Comparison of ENCODE assay signal across 26 mouse cellular contexts in the genomic region with DNA sequence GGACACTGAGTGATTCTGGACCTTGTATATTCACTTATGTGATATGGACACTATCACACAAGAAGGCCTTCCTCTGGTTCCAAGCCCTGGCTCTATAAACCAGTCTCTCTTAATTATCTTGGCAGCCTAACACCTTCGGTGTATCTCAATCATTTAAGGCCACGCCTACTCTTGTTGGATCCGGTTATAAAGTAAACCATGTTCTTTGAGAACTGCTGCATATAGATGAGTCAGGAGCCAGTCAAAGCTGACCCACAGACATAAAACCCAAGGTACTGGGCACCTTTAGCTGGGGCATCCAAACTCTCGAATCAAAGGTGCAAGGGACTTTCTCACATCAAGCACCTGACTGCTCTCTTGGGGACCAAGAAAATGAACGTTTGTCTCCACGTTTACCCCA. TPM values are rescaled to one million over a fixed set of nuclear protein-coding genes. Genes with fewer than 3 reads are reported as not detected.
"Had no signal": no experiment of that assay in that cellular context is flagged by ENCODE, and none has a peak within 500 bp of the region (broad histone marks: within the 10 kb centered on the region; RNA-seq: fewer than 3 reads in every experiment).

Gene Kcnj1, plus strand, starts transcription at position 292 of the 400 bp plus-strand sequence.

- H3K4me2 ChIP-seq: intestine, embryonic 15.5 days; limb, embryonic 13.5 days; liver, embryonic 12.5 days; liver, embryonic 15.5 days; lung, embryonic 15.5 days; midbrain, embryonic 13.5 days; neural tube, embryonic 13.5 days; stomach, embryonic 15.5 days had no signal

- H3K4me1 ChIP-seq: intestine, embryonic 15.5 days; limb, embryonic 10.5 days; limb, embryonic 13.5 days; liver, embryonic 12.5 days; liver, embryonic 15.5 days; lung, embryonic 15.5 days; stomach, embryonic 15.5 days had no signal

- H3K36me3 ChIP-seq: intestine, embryonic 15.5 days; limb, embryonic 10.5 days; limb, embryonic 13.5 days; liver, embryonic 12.5 days; liver, embryonic 15.5 days; lung, embryonic 15.5 days; midbrain, embryonic 10.5 days; midbrain, embryonic 13.5 days; neural tube, embryonic 13.5 days; stomach, embryonic 15.5 days had no signal

- H3K4me3 ChIP-seq: intestine, embryonic 15.5 days; limb, embryonic 10.5 days; limb, embryonic 13.5 days; liver, embryonic 12.5 days; liver, embryonic 15.5 days; lung, embryonic 15.5 days; megakaryocyte, embryonic 14.5 days; midbrain, embryonic 10.5 days; midbrain, embryonic 13.5 days; myocyte; neural tube, embryonic 13.5 days; stomach, embryonic 15.5 days had no signal

- H3K27ac ChIP-seq: intestine, embryonic 15.5 days; limb, embryonic 10.5 days; limb, embryonic 13.5 days; liver, embryonic 12.5 days; liver, embryonic 15.5 days; lung, embryonic 15.5 days; midbrain, embryonic 10.5 days; midbrain, embryonic 13.5 days; neural tube, embryonic 13.5 days; stomach, embryonic 15.5 days had no signal

- ATAC-seq: intestine, embryonic 15.5 days; liver, embryonic 12.5 days; midbrain, embryonic 13.5 days; midbrain, embryonic 16.5 days had no signal

- H3K27me3 ChIP-seq: intestine, embryonic 15.5 days; limb, embryonic 13.5 days; liver, embryonic 12.5 days; liver, embryonic 15.5 days; lung, embryonic 15.5 days; midbrain, embryonic 13.5 days; neural tube, embryonic 13.5 days; stomach, embryonic 15.5 days had no signal

- DNase-seq: liver; lung, adult 18-20 months; lung, postnatal 10 days; lung, postnatal 36 days; retina, postnatal 1 day; right cerebral cortex, postnatal 25 days; spleen, adult 18-20 months; thymus, postnatal 25 days had no signal

- H3K9me3 ChIP-seq: intestine, embryonic 15.5 days; limb, embryonic 10.5 days; limb, embryonic 13.5 days; liver, embryonic 12.5 days; liver, embryonic 15.5 days; lung, embryonic 15.5 days; megakaryocyte, embryonic 14.5 days; midbrain, embryonic 10.5 days; midbrain, embryonic 13.5 days; neural tube, embryonic 13.5 days; stomach, embryonic 15.5 days had no signal

- H3K9ac ChIP-seq: intestine, embryonic 15.5 days; limb, embryonic 13.5 days; liver, embryonic 12.5 days; liver, embryonic 15.5 days; lung, embryonic 15.5 days; midbrain, embryonic 13.5 days; neural tube, embryonic 13.5 days; stomach, embryonic 15.5 days had no signal

RNA-seq across cellular contexts. Expression of gene Kcnj1, which starts in this region (rescaled TPM):
- total RNA-seq: layer of hippocampus, adult 18-20 months; layer of hippocampus, postnatal 14 days; left cerebral cortex, adult 18-20 months; left cerebral cortex, postnatal 25 days had no signal
- polyA plus RNA-seq: intestine, embryonic 15.5 days; limb, embryonic 10.5 days; limb, embryonic 13.5 days; liver, embryonic 12.5 days; liver, embryonic 15.5 days; lung, embryonic 15.5 days; midbrain, embryonic 10.5 days; midbrain, embryonic 13.5 days; midbrain, embryonic 16.5 days; myocyte; neural tube, embryonic 13.5 days; stomach, embryonic 15.5 days; thymus, postnatal 0 days had no signal
